Mouse (Mus musculus): ENCODE data around the gene Mybpc2.

Gene Mybpc2

DNA sequence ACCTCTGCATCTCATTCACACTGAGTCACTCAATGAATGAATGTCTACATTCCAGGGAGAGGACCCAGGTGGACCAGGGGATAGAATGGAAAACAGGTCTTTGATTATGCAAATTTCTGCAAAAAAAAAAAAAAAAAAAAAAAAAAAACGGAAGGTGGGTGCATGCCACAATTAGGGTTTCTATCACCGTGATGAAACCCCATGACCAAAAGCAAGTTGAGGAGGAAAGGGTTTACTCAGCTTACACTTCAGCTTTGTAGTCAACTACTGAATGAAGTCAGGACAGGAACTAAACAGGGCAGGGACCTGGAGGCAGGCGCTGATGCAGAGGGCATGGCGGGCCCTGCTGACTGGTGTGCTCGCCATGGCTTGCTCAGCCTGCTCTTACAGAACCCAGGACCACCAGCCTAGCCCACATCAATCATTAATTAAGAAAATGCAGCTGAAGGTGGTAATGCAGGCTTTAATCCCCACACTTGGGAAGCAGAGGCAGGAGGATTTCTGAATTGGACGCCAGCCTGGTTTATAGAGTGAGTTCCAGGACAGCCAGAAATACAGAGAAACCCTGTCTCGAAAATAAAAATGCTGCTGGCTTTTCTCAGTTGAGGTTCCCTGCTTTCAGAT is 38.8 kb downstream of the Mybpc2 start:
- DNase-seq (ENCODE audit: low spot score in 2 of 2) = peak in 1 of 2 experiments; percentile 2

GRCm38 (mm10) chr7:44484841-44485571 is 39.5 kb downstream of the Mybpc2 start:
- DNase-seq (ENCODE audit: low spot score in 2 of 2) = peak; percentile 45 to 79

DNA sequence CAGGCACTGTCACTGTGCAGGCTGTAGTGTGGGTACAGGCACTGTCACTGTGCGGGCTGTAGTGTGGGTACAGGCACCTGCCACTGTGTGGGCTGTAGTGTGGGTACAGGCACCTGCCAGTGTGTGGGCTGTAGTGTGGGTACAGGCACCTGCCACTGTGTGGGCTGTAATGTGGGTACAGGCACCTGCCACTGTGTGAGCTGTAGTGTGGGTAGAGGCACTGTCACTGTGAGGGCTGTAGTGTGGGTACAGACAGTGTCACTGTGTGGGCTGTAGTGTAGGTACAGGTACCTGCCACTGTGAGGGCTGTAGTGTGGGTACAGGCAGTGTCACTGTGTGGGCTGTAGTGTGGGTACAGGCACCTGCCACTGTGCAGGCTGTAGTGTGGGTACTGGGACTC is 40.3 kb downstream of the Mybpc2 start:
- peak in 1 of 2 experiments; percentile 2 for DNase-seq (ENCODE audit: low spot score in 2 of 2)

- no peak for DNase-seq (ENCODE audit: low spot score in 2 of 2)
Observed at GRCm38 (mm10) chr7:44482836-44483435, 41.5 kb downstream of the Mybpc2 start.

- DNase-seq (ENCODE audit: low spot score in 2 of 2) = peak; percentile 6 to 10
Observed at GRCm38 (mm10) chr7:44475046-44475614, 49.3 kb downstream of the Mybpc2 start.

- peak; percentile 65 to 77 for DNase-seq (ENCODE audit: low spot score in 2 of 2)
Observed at GRCm38 (mm10) chr7:44474419-44474818, 50.0 kb downstream of the Mybpc2 start.

DNA sequence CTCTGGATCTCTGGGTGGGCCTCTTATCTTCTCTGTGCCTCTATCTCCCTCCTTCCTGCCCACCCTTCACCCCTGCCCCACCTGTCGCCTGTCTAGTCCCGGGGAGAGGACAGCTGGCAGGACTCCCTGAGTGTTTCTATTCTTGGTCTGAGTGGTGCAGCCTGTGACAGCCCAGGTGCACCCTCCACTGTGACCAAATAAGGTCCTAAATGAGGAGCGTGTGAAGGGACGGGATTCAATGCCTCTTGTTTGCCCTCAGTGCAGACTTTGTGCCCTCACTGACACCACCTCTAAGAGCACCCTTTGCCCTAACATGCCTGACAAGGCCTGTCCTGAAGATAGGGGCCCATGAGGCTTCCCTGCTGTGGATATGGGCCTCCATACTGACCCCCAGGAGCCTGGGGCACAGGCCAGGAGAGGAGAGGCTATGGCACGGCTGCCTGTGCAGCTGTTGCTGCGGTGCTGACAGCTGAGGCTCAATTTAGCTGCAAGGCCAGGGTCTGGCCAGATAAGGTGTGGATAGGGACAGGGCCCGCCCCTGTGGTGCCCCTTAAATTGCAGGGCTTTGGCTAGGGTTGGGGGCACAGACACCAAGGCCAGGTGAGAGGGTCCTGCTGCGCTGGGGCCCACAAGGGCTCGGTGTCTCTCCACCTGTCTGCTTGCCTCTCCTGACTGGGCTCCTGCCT is 51.4 kb downstream of the Mybpc2 start:
- DNase-seq (ENCODE audit: low spot score in 2 of 2) = peak; percentile 16 to 17

DNA sequence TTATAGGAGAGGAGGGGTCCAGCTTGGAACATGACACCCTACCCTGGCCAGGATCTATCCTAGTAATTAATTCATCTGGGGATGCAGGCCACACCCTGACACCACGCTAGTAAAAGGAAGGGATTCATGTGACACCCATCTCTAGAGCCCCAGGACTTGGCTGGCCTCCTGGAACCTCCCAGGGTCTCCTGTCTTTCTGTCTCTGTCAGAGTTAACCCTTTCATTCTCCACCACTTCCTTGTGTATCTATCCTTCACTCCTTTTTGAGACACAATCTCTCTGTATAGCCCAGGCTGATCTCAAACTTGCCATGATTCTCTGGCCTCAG is 51.9 kb downstream of the Mybpc2 start:
- DNase-seq (ENCODE audit: low spot score in 2 of 2) = no peak

DNA sequence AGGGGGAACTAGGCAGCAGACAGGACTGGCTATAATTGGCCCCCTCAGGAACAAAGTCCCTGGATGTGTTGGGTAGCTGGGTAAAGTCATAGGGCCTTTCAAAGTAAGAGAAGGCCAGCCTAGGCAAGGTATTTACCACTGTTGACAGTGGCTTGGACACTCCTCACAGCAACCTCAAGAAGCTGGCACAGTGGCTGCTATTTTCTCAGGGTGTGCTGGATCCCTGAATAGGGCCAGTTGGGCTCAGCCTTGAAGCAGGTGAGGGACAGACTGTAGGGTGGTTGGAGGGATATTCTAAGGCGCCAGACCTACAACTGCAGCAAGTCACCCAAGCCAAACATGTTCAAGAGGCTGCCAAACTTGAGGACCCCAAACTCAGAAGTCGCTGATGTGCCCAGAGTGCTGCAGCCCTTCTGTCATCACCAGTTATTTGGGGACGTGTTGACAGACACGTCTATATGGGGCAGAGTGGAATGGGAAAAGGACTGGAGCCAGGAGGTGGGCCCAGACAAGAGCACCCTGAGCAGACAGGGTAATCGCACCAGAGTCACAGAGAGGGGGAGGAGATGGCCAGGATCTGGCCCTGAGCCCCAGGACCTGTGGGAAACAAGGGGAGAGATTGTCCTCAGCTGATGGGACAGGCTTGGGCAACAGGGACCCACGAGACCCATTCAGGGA is 52.4 kb downstream of the Mybpc2 start:
- peak; percentile 4 to 6 for DNase-seq (ENCODE audit: low spot score in 2 of 2)

- peak; percentile 14 to 15 for DNase-seq (ENCODE audit: low spot score in 2 of 2)
Observed at GRCm38 (mm10) chr7:44470696-44471612, 53.5 kb downstream of the Mybpc2 start.

- peak; percentile 8 to 17 for DNase-seq (ENCODE audit: low spot score in 2 of 2)
Observed at GRCm38 (mm10) chr7:44469677-44470675, 54.5 kb downstream of the Mybpc2 start.

DNA sequence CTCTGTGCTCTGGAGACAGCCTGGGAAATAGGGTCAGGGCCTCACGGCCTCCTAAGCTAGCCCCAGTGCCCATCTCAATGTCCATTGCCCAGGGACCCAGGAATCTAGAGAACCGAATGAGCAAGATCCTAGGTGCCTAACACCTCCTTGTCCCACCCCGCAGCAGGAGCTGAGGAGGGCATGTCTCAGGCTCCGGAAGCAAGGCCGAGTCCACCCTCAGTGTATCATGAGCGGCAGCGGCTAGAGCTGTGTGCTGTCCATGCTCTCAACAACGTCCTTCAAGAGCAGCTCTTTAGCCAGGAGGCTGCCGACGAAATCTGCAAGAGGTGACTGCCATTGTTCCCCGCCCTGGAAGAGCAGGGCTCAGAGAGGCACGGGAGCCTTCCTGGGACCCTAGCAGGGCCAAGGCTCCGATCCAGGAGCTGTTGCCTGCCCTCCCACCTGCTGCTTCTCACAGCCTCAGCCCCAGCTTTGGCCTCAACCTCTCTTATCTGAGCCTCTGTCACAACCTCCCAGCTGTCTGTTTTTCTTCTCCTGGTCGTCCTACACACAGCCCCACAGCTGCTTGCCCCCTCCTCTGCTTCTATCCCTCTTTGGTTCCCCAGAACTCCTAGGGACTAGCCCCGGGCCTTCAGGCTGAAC is 55.7 kb downstream of the Mybpc2 start:
- DNase-seq (ENCODE audit: low spot score in 2 of 2) = peak; percentile 10 to 32

DNA sequence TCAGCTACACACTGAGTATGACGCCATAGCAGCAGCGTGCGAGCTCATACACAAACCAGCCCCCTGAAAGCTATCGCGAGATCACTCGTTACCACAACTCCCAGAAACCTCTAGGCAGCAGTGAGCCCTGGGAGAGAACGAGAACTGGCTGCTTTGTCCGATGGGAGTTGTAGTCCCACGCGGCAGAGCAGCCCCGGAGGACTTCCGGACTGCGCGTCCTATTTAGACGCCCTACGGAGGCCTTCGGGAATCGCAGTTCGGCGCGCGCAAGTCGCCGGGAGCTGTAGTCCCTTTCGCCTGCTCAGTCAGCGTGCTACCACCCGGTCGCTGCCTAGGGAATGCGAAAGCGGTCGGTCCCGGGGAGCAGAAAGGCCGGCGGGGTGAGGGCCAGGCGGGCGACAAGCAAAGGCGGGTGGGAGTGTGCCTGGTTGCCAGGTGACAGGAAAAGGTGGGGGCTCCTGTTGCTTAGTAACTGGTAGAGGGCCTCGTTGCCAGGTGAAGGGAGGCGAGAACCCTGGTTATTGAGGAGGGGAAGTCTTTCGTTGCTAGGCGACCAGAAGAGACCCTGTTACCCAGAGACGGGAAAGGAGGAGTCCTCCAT is 56.5 kb downstream of the Mybpc2 start, which contains the start of gene Josd2:
TSS of gene Josd2 (plus strand) at position 170 of the 601 bp plus-strand sequence.
- peak; percentile 95 for DNase-seq (ENCODE audit: low spot score in 2 of 2)

- peak; percentile 49 to 52 for DNase-seq (ENCODE audit: low spot score in 2 of 2)
Observed at GRCm38 (mm10) chr7:44466888-44467311, 57.6 kb downstream of the Mybpc2 start.

DNA sequence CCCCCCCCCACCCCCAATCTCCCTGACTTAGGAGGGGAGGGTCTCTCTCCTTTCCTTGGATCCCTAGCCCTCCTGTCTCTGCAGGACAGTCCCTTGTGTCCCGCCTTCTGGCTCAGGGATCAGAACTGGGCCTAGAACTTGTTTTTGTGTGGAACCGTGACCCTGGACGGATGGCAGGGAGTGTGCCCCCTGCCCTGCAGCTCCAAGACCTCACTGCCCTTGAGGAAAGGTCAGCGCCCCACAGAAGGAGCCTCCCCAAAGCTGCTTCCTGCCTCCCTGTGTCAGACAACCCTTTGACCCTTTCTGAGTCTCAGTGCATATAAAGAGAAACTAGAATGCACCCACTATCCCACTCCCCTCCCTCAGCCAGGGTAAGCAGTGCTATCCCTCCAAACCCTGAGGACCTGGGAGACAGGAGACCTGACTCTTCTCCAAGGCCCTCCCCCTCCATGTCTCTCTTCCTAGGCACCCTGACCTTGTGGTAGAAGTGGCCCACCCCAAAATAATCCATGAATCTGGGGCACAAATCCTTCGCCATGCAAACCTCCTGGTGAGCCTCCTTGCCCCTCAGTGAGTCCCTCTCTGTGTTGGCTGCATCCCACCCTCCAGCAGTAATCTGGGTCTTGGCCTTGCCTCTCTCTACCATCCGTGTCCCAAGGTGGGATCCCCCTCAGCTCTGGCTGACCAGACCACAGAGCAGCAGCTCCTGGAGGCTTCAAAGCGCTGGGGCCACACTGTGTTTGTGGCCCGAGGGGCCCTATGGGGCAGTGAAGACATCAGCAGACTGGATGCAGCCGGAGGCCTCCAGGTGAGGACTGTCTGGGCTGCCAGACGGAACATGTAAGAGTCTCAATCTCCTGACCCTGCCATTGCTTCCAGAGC is 58.2 kb downstream of the Mybpc2 start:
- peak; percentile 31 to 32 for DNase-seq (ENCODE audit: low spot score in 2 of 2)

DNA sequence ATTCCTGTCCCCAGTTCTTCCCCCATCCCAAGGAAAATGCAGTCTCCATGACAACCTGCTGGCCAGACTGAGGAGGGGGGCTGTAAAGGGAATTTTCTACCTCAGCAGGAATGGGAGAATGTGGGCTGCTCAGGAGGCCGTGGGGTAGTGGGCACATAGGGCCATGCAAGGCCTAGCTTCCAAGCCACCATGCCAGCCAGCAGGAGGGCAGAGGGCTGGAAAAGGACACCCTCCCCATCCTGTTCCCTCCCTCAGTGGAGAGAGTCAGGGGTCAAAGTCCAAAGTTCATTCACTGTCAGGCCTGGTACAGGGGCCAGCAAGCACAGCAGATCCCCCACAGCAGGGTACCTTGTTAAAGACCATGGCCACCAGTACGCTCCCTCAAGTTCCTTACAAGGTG is 59.3 kb downstream of the Mybpc2 start, which contains the start of gene Aspdh:
TSS of gene Aspdh (plus strand) at position 281 of the 400 bp plus-strand sequence.
- DNase-seq (ENCODE audit: low spot score in 2 of 2) = peak; percentile 19 to 39

GRCm38 (mm10) chr7:44464511-44464910 is 59.9 kb downstream of the Mybpc2 start:
- DNase-seq (ENCODE audit: low spot score in 2 of 2) = peak; percentile 74 to 82

All from frontal cortex, postnatal 10 days (tissue).